Mouse (Mus musculus) spleen, adult 2 months (tissue): ENCODE data around the gene Tas2r114. TPM values are rescaled to one million over a fixed set of nuclear protein-coding genes. Genes with fewer than 3 reads are reported as not detected.

Experiments
- DNase-seq, 2 experiments: peaks; one replicate each; pipeline versions ENCODE4 v3.0.0 to v3.0.0-alpha.2; 2012 to 2021; ENCODE audit warnings: low spot score in 2 of 2, low read depth in 1 of 2
- H3K27ac ChIP-seq: fragments of 200-500 bp; 2 replicates; pipeline ENCODE4 v1.5.1; 2012; ENCODE audit warnings: low read length, inconsistent platforms; ENCODE audit not compliant: insufficient read depth
- H3K27me3 ChIP-seq: fragments of 200-500 bp; 2 replicates; pipeline ENCODE4 v1.6.1; 2012; ENCODE audit warnings: mild to moderate bottlenecking, moderate library complexity, low read length, inconsistent platforms; ENCODE audit not compliant: control insufficient read depth, insufficient read depth
- H3K36me3 ChIP-seq: fragments of 200-500 bp; 2 replicates; pipeline ENCODE4 v1.6.1; 2012; ENCODE audit warnings: mild to moderate bottlenecking, low read length, inconsistent platforms; ENCODE audit not compliant: control insufficient read depth, insufficient read depth
- H3K4me1 ChIP-seq: fragments of 200-500 bp; 2 replicates; pipeline ENCODE4 v1.6.1; 2011; ENCODE audit warnings: inconsistent platforms; ENCODE audit not compliant: control insufficient read depth, insufficient read depth, insufficient read length
- H3K4me3 ChIP-seq: fragments of 200-500 bp; 2 replicates; pipeline ENCODE4 v1.5.1; 2011; ENCODE audit warnings: mild to moderate bottlenecking, inconsistent platforms; ENCODE audit not compliant: insufficient read depth, insufficient read length; ENCODE audit errors: extremely low read depth
- CTCF ChIP-seq: fragments of 200-500 bp; IDR thresholded peaks from 2 replicates; pipeline ENCODE4 v1.5.1; 2011; ENCODE audit warnings: mild to moderate bottlenecking, inconsistent platforms; ENCODE audit not compliant: insufficient read depth, insufficient read length, insufficient replicate concordance; ENCODE audit errors: extremely low read depth
- POLR2A ChIP-seq: fragments of 200-500 bp; IDR thresholded peaks from 2 replicates; pipeline ENCODE4 v1.6.1; 2011; ENCODE audit warnings: low read depth, low read length, inconsistent platforms
- WGBS: fragments of 180-500 bp; shearing (Covaris S2); methylation state at CpG from one replicate; pipeline ENCODE4 v1.1.7; 2018; 5-methylcytosine and 5-hydroxymethylcytosine counted together
- polyA plus RNA-seq: library from polyadenylated mRNA; depleted of rRNA; stranded (reverse); fragments of >200 nt; gene quantifications from 2 replicates; pipeline ENCODE4 v1.2.3, GENCODE M21; 2012; rRNA removed

Tas2r114 gene
- not detected in 2 replicates for polyA plus RNA-seq

DNA sequence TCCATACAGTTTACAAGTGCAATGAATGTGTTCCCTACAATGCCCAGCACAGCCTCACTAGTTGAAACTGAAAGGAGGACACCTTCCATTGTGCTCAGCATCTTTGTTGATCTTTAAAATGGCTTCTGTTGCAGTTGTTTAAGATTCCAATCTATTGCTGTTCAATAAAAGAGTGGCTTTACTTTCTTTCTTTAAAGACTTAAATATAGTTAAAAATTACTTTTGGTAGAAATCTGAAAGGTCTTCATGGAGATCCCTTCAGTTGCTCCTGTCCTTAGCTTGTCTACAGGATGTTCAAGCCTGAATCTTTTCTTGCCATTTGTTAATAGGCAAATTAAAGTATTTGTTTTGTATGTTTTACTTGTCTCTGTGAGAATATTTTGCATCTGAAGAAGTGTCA lies at the start of gene Tas2r114:
Tas2r114 (minus strand) TSS at position 101 of the 400 bp plus-strand sequence.
- no peak for DNase-seq
- no peak for TF ChIP-seq CTCF
- no peak for TF ChIP-seq POLR2A
- Histone ChIP-seq H3K27me3 (no peaks in the 10 kb centered on the region), H3K4me1 (no peaks in the 10 kb centered on the region), H3K4me3 (no peak within 1 kb of the TSS), H3K36me3 (no peaks in the 10 kb centered on the region), H3K27ac (no peak within 1 kb of the TSS)

DNA sequence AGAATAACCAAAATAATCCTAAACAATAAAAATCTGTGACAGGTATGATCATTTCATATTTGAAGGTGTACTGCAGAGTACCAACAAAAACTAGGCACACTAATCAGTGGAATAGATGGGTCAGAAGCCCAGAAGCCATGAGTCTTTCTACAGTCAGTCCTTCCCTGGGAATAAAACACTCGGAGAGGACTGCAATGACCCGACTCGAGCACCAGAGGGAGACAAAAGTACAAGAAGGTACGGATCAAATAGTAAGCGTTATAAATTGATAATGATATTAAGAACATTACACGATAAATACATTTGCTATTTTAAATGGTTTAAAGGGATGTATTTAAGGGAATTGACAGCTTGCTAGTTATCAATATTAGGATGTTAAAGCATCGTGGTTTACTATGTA lies 22.9 kb upstream of the Tas2r114 start:
- H3K36me3 ChIP-seq: no peaks in the 10 kb centered on the region
- no peak for DNase-seq
- 51% methylated on average over 7 of the region's 7 CpGs for WGBS

DNA sequence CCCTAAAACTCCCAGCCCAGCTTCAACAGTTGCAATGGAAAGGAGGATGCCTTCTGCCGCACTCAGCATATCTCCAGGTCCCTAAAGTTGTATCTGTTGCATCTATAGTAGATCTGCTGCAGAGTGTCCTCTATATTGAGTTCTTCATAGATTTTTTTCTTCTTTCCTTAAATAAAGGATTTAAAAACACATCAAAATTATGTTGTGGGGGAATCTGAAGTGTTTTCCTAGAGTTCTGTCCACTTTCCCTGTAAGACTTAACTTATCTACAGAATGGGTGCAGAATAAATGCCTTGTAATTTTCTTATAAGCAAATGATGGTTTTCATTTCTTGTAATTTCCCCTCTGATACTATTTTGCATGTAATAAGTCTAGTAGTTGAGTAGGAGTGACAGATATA lies 2.5 kb downstream of the Tas2r114 start, which contains the start of gene Tas2r105:
Tas2r105 (minus strand) TSS at position 101 of the 400 bp plus-strand sequence.
- Histone ChIP-seq H3K4me3 (no peak within 1 kb of the TSS), H3K27ac (no peak within 1 kb of the TSS), H3K27me3 (no peaks in the 10 kb centered on the region), H3K36me3 (no peaks in the 10 kb centered on the region), H3K4me1 (no peaks in the 10 kb centered on the region)
- TF ChIP-seq POLR2A (no peak), CTCF (no peak)
- no peak for DNase-seq
- 73% methylated on average over 1 of the region's 1 CpGs for WGBS

More for the DNA sequence above, 22.9 kb upstream of the Tas2r114 start:
- H3K27me3 ChIP-seq: no peaks in the 10 kb centered on the region
- H3K4me1 ChIP-seq: no peaks in the 10 kb centered on the region
- H3K27ac ChIP-seq: no peak overlapping the region
- no peak overlapping the region for H3K4me3 ChIP-seq
- no peak for TF ChIP-seq CTCF
- no peak for TF ChIP-seq POLR2A

- 80% methylated on average over 1 of the region's 1 CpGs for WGBS
- Histone ChIP-seq H3K27me3 (no peaks in the 10 kb centered on the region), H3K4me1 (no peaks in the 10 kb centered on the region), H3K27ac (no peak within 1 kb of the TSS), H3K4me3 (no peak within 1 kb of the TSS), H3K36me3 (no peaks in the 10 kb centered on the region)
- no peak for TF ChIP-seq POLR2A
- TF ChIP-seq CTCF: no peak
- no peak for DNase-seq
These were observed 4.2 kb downstream of the Tas2r114 start, which contains the start of gene Tas2r104 for GRCm38 (mm10) chr6:131685644-131686043. TSS of gene Tas2r104 (minus strand) at chr6:131685744.

DNA sequence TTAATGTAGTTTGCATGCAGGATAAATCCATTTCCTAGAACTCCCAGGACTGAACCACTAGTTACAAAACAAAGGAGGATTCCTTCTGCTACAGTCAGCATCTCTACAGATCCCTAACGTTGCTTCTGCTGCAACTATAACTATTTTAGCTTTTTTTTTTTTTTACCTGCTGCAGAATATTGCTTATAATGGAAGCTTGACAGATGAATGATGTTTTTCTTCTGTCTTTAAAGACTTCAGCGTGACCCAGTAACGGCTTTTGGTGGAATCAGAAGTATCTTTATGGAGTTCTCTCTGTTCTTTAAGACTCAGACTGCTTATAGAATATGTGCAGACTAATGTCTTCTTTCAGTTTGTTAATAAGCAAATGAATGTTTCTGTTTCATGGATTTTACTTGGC lies 11.1 kb downstream of the Tas2r114 start, which contains the start of gene Tas2r106:
Tas2r106 (minus strand) TSS at position 101 of the 400 bp plus-strand sequence.
- no peak within 1 kb of the TSS for H3K4me3 ChIP-seq
- 76% methylated on average over 3 of the region's 3 CpGs for WGBS
- H3K4me1 ChIP-seq: no peaks in the 10 kb centered on the region
- TF ChIP-seq CTCF (no peak), POLR2A (no peak)
- DNase-seq: no peak
- no peaks in the 10 kb centered on the region for H3K27me3 ChIP-seq
- no peak within 1 kb of the TSS for H3K27ac ChIP-seq
- no peaks in the 10 kb centered on the region for H3K36me3 ChIP-seq

DNA sequence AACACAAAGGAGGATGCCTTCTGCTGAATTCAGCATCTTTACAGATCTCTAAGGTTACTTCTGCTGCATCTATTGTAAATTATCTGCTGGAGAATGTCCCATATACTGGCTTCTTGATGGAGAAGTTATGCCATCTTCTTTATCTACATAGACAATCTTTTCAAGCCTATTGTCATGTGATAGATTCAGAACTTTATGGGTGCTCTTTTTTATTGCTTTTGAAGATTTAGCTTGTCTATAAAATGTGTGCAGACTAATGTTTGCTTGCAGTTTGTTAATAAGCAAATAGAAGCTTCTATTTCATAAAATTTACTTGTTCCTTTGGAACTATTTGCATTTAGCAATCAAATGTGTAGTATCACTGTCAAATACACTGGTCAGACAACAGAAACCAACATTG lies 29.8 kb downstream of the Tas2r114 start, which contains the start of gene Tas2r107:
Tas2r107 (minus strand) TSS at position 101 of the 400 bp plus-strand sequence.
- no peak for DNase-seq
- H3K27ac ChIP-seq: no peak within 1 kb of the TSS
- no peaks in the 10 kb centered on the region for H3K36me3 ChIP-seq
- H3K27me3 ChIP-seq: no peaks in the 10 kb centered on the region
- TF ChIP-seq POLR2A: no peak
- TF ChIP-seq CTCF: no peak
- no peak within 1 kb of the TSS for H3K4me3 ChIP-seq
- no peaks in the 10 kb centered on the region for H3K4me1 ChIP-seq

Other genes with a start within 250 kb of the Tas2r114 start
- gene 5430401F13Rik, start 203.7 kb downstream of the Tas2r114 start, polyA plus RNA-seq: not detected in 2 replicates
- not detected in 2 replicates for gene Gm6619, start 203.7 kb downstream of the Tas2r114 start, polyA plus RNA-seq
- not detected in 2 replicates for gene Tas2r130, start 59.2 kb downstream of the Tas2r114 start, polyA plus RNA-seq
- gene Tas2r107, start 29.9 kb downstream of the Tas2r114 start, polyA plus RNA-seq: not detected in 2 replicates
- not detected in 2 replicates for gene Tas2r106, start 11.2 kb downstream of the Tas2r114 start, polyA plus RNA-seq
- gene Tas2r104, start 4.3 kb downstream of the Tas2r114 start, polyA plus RNA-seq: not detected in 2 replicates
- not detected in 2 replicates for gene Tas2r105, start 2.6 kb downstream of the Tas2r114 start, polyA plus RNA-seq